Mouse (Mus musculus) hindbrain, embryonic 15.5 days (tissue): Measurements from ENCODE around the gene Setd3. TPM values are rescaled to one million over a fixed set of nuclear protein-coding genes. Genes with fewer than 3 reads are reported as not detected.
"Not testable (repeated sequence)": the region's sequence is repeated elsewhere in the genome, so short reads cannot be mapped to it uniquely, and the experiment has no call there.

Experiments used
- ATAC-seq: fragments of 200-750 bp; cut with Nextera tagmentation; 2 replicates; pipeline ENCODE4 v1.8.0; 2017; ENCODE audit warnings: low read depth, moderate number of reproducible peaks, moderate TSS enrichment; ENCODE audit not compliant: low FRiP score
- H3K27ac ChIP-seq: fragments of 300-500 bp; sonication (generic); replicated peaks from 2 replicates; pipeline ENCODE4 v1.5.1; 2015; ENCODE audit warnings: mild to moderate bottlenecking, inconsistent platforms
- H3K27me3 ChIP-seq: fragments of 300-500 bp; sonication (generic); 2 replicates; pipeline ENCODE4 v1.6.1; 2015; ENCODE audit warnings: control low read depth, inconsistent platforms
- H3K36me3 ChIP-seq: fragments of 300-500 bp; sonication (generic); 2 replicates; pipeline ENCODE4 v1.6.1; 2015; ENCODE audit warnings: control low read depth, inconsistent platforms
- H3K4me1 ChIP-seq: fragments of 300-500 bp; sonication (generic); replicated peaks from 2 replicates; pipeline ENCODE4 v1.6.1; 2015; ENCODE audit warnings: control low read depth, inconsistent platforms
- H3K4me2 ChIP-seq: fragments of 300-500 bp; sonication (generic); 2 replicates; pipeline ENCODE4 v1.6.1; 2015; ENCODE audit warnings: moderate library complexity, mild to moderate bottlenecking, inconsistent platforms
- H3K4me3 ChIP-seq: fragments of 300-500 bp; sonication (generic); 2 replicates; pipeline ENCODE4 v1.5.1; 2015; ENCODE audit warnings: mild to moderate bottlenecking, inconsistent platforms
- H3K9ac ChIP-seq: fragments of 300-500 bp; sonication (generic); 2 replicates; pipeline ENCODE4 v1.6.1; 2015; ENCODE audit warnings: inconsistent platforms
- H3K9me3 ChIP-seq: fragments of 300-500 bp; sonication (generic); 2 replicates; pipeline ENCODE4 v1.6.1; 2016; ENCODE audit warnings: control low read depth, inconsistent platforms
- WGBS: fragments of 180-500 bp; shearing (Covaris S2); methylation state at CpG from one replicate; pipeline ENCODE4 v1.1.7; 2015; 5-methylcytosine and 5-hydroxymethylcytosine counted together
- polyA plus RNA-seq: library from polyadenylated mRNA; unstranded; fragments of >200 nt; fragmentation: Nextera tagmentation; extraction: Ambion mirVana; gene quantifications from 2 replicates; pipeline ENCODE4 v1.2.1, GENCODE M21; 2015

The Setd3 gene
- polyA plus RNA-seq, 1 experiment from 2014 or later, result 95.9 TPM

- no peaks in the 10 kb centered on the region for H3K9me3 ChIP-seq
- H3K27me3 ChIP-seq, result no peaks in the 10 kb centered on the region
- H3K36me3 ChIP-seq, result peaks cover 21% of the 10 kb centered on the region
- H3K4me3 ChIP-seq, result no peak overlapping the region
- no peaks in the 10 kb centered on the region for H3K4me1 ChIP-seq
- WGBS, result 87% methylated on average over 8 of the region's 8 CpGs
- H3K27ac ChIP-seq, result no peak overlapping the region
- no peak overlapping the region for H3K9ac ChIP-seq
- no peak overlapping the region for H3K4me2 ChIP-seq
- ATAC-seq, result no peak
Observed at GRCm38 (mm10) chr12:108132450-108133070, 46.6 kb downstream of the Setd3 start.

- peak; percentile 77 for ATAC-seq
- no peaks in the 10 kb centered on the region for H3K9me3 ChIP-seq
- H3K4me3 ChIP-seq, result no peak overlapping the region
Observed at GRCm38 (mm10) chr12:108121288-108121687, 57.8 kb downstream of the Setd3 start.

GRCm38 (mm10) chr12:108120434-108120833, 58.7 kb downstream of the Setd3 start:
- H3K4me3 ChIP-seq, result no peak overlapping the region
- H3K9me3 ChIP-seq, result no peaks in the 10 kb centered on the region
- no peak overlapping the region; the same call in 1 of the 2 replicates for H3K9ac ChIP-seq
- H3K36me3 ChIP-seq, result no peaks in the 10 kb centered on the region
- H3K4me1 ChIP-seq, result peaks cover 16% of the 10 kb centered on the region
- no peaks in the 10 kb centered on the region for H3K27me3 ChIP-seq
- no peak overlapping the region for H3K4me2 ChIP-seq
- no peak overlapping the region for H3K27ac ChIP-seq
- 86% methylated on average over 6 of the region's 6 CpGs for WGBS
- ATAC-seq, result no peak

More at GRCm38 (mm10) chr12:108121288-108121687, 57.8 kb downstream of the Setd3 start:
- Histone ChIP-seq H3K27ac (no peak overlapping the region), H3K4me1 (peaks cover 16% of the 10 kb centered on the region), H3K9ac (no peak overlapping the region), H3K27me3 (no peaks in the 10 kb centered on the region), H3K4me2 (no peak overlapping the region), H3K36me3 (no peaks in the 10 kb centered on the region)
- WGBS, result 0% methylated on average over 2 of the region's 2 CpGs

- no peak overlapping the region for H3K27ac ChIP-seq
- 48% methylated on average over 9 of the region's 9 CpGs for WGBS
Observed at GRCm38 (mm10) chr12:108119930-108120329, 59.2 kb downstream of the Setd3 start.

DNA sequence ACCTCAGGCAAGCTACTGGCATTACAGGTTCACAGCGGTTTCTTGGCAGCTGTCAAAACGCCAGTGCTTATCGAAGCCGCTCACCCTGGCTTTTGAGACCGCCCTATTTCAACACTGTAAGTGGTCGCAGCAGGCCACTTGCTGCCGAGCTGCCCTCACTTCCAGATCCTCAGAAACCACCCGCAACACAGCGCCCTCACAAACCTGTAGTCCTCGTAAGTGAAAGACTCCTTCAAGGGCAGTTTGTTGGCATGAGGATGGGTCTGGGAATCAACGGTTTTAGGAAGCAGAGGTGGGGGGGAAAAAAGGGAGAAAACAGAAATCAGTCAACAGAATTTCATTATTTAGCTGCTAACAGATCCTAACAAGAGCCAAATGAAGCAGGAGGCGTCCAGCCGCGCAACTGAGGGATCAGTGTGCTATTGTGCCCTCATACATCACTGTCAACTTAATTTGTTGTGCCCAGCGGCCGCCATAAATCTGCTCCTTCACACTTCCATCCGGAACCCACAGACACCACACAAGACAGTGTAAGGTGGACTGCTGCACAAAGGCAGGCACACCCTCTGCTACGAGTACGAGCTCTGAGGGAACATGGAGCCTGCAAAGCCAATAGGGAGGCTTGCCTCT, 60.1 kb downstream of the Setd3 start:
- no peak overlapping the region for H3K9ac ChIP-seq
- H3K36me3 ChIP-seq, result no peaks in the 10 kb centered on the region
- ATAC-seq, result peak; percentile 56; the same call in 1 of the 2 replicates
- 15% methylated on average over 19 of the region's 19 CpGs for WGBS
- peaks cover 16% of the 10 kb centered on the region for H3K4me1 ChIP-seq
- no peaks in the 10 kb centered on the region for H3K9me3 ChIP-seq
- no peaks in the 10 kb centered on the region for H3K27me3 ChIP-seq
- H3K4me3 ChIP-seq, result no peak overlapping the region
- 0 out of 2 replicates have a peak overlapping the region, but pooled peaks have one; percentile 6 for H3K27ac ChIP-seq
- H3K4me2 ChIP-seq, result peak overlapping the region; percentile 43

More at GRCm38 (mm10) chr12:108119930-108120329, 59.2 kb downstream of the Setd3 start:
- no peaks in the 10 kb centered on the region for H3K27me3 ChIP-seq
- H3K9me3 ChIP-seq, result no peaks in the 10 kb centered on the region
- H3K36me3 ChIP-seq, result no peaks in the 10 kb centered on the region
- H3K4me3 ChIP-seq, result no peak overlapping the region
- no peak overlapping the region; the same call in 1 of the 2 replicates for H3K9ac ChIP-seq
- ATAC-seq, result no peak
- H3K4me1 ChIP-seq, result peaks cover 16% of the 10 kb centered on the region
- H3K4me2 ChIP-seq, result no peak overlapping the region

DNA sequence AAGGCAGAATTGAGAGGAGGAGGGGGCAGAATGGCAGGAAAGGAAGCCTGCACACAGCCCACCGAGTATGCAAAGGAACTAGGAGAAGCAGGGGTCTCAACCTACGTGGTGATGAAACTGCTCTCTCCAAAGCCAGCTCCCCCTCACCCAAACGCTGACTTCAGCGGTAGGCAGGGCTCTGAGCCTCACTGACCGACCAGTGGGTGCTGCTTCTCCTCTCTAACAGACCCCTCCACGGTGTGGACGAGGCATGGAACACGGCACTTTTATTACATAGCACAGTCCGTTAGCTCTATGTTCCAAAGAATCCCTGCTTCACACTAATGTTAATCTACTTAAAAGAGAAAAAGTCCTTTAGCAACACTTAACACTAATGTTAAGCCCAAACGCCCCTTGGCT, 60.6 kb downstream of the Setd3 start:
- H3K36me3 ChIP-seq, result no peaks in the 10 kb centered on the region
- H3K27me3 ChIP-seq, result no peaks in the 10 kb centered on the region
- 39% methylated on average over 10 of the region's 10 CpGs for WGBS
- peak overlapping the region; percentile 43 for H3K4me2 ChIP-seq
- ATAC-seq, result 0 out of 2 replicates have a peak, but pooled peaks have one; percentile 40
- H3K4me1 ChIP-seq, result peaks cover 16% of the 10 kb centered on the region
- H3K9ac ChIP-seq, result no peak overlapping the region
- no peaks in the 10 kb centered on the region for H3K9me3 ChIP-seq
- H3K4me3 ChIP-seq, result no peak overlapping the region
- H3K27ac ChIP-seq, result 0 out of 2 replicates have a peak overlapping the region, but pooled peaks have one; percentile 6

GRCm38 (mm10) chr12:108111191-108111590, 67.9 kb downstream of the Setd3 start:
- no peak for ATAC-seq
- Histone ChIP-seq H3K9ac (no peak overlapping the region), H3K4me2 (no peak overlapping the region), H3K27ac (no peak overlapping the region), H3K4me1 (no peaks in the 10 kb centered on the region), H3K4me3 (no peak overlapping the region), H3K36me3 (no peaks in the 10 kb centered on the region; the same call in 1 of the 2 replicates), H3K9me3 (no peaks in the 10 kb centered on the region), H3K27me3 (no peaks in the 10 kb centered on the region)
- WGBS, result 88% methylated on average over 12 of the region's 12 CpGs

DNA sequence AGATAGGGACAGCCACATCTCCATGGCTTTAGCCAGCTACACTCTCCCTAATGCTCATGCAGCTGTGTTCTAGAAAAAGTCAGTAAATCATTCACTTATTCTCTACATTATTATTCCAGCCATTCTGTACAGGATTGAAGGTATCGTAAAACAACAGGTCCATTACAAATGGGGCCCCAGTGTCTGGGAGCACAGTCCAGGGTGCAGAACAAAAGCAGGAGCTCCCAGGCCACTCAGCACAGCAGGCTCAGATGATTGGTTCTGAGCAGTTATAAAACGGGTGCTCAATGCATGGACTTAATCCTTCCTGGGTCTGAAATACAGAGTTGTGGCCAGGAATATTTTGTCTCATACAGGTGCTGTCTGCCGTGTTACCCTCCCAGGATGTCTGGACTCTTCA, 68.4 kb downstream of the Setd3 start:
- Histone ChIP-seq H3K27ac (no peak overlapping the region), H3K4me1 (no peaks in the 10 kb centered on the region), H3K36me3 (no peaks in the 10 kb centered on the region; the same call in 1 of the 2 replicates), H3K27me3 (no peaks in the 10 kb centered on the region), H3K9me3 (no peaks in the 10 kb centered on the region), H3K4me3 (no peak overlapping the region), H3K4me2 (no peak overlapping the region), H3K9ac (no peak overlapping the region)
- no peak for ATAC-seq
- WGBS, result 75% methylated on average over 3 of the region's 3 CpGs

- ATAC-seq, result no peak
- no peak overlapping the region for H3K4me2 ChIP-seq
- 80% methylated on average over 4 of the region's 4 CpGs for WGBS
- no peak overlapping the region for H3K9ac ChIP-seq
- no peak overlapping the region for H3K4me3 ChIP-seq
- no peaks in the 10 kb centered on the region for H3K9me3 ChIP-seq
- no peaks in the 10 kb centered on the region for H3K4me1 ChIP-seq
- no peaks in the 10 kb centered on the region for H3K27me3 ChIP-seq
- no peak overlapping the region for H3K27ac ChIP-seq
- no peaks in the 10 kb centered on the region; the same call in 1 of the 2 replicates for H3K36me3 ChIP-seq
Observed at GRCm38 (mm10) chr12:108109732-108110131, 69.4 kb downstream of the Setd3 start.

DNA sequence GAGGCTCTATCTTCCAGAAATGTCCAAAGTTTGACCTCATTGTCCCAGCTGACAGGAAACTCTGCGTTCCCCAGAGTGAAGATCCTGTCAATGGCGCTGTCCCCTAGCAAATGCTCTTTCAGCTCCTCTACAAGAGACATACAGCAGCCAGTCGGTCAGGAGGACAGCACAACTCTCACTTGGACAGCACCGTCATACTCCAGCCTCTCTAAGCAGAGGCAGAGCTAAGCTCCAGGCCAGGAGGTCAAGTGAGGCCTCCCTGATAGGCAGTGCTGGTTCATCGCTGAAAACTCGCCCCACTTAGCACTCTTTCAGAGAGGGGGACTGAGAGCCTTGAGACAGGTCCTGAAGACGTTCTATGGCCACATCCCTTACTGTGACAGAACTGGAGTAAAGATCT, 70.5 kb downstream of the Setd3 start:
- not testable (repeated sequence) for H3K9me3 ChIP-seq, H3K27ac ChIP-seq, H3K4me3 ChIP-seq, H3K9ac ChIP-seq, H3K4me2 ChIP-seq, H3K36me3 ChIP-seq, H3K27me3 ChIP-seq, H3K4me1 ChIP-seq, ATAC-seq
- 85% methylated on average over 7 of the region's 7 CpGs for WGBS

DNA sequence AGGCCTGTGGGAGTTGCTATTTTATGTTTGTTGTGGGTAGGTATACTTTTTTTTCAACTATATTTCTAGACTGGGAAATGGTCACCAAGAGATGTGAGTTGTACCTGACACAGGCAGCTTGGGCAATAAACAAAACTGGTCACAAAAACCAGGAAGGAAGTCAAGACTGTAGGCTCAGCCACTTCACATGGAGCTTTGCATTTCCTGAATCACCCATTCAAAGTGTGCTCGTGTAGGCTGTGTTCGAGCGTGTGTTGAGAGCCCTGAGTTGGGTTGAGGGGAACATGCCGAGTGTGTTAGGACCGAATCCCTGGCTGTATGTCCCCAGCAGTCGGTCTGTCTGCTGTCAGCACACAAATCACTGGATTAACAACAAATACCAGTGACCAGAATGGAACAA, 75.8 kb downstream of the Setd3 start:
- WGBS, result 80% methylated on average over 6 of the region's 6 CpGs
- no peak overlapping the region for H3K4me2 ChIP-seq
- no peaks in the 10 kb centered on the region for H3K36me3 ChIP-seq
- no peak overlapping the region for H3K9ac ChIP-seq
- no peak overlapping the region for H3K27ac ChIP-seq
- no peaks in the 10 kb centered on the region for H3K9me3 ChIP-seq
- no peak for ATAC-seq
- no peaks in the 10 kb centered on the region for H3K27me3 ChIP-seq
- H3K4me1 ChIP-seq, result 0 out of 2 replicates have a peak, but pooled peaks cover 2% of the 10 kb centered on the region
- H3K4me3 ChIP-seq, result no peak overlapping the region

DNA sequence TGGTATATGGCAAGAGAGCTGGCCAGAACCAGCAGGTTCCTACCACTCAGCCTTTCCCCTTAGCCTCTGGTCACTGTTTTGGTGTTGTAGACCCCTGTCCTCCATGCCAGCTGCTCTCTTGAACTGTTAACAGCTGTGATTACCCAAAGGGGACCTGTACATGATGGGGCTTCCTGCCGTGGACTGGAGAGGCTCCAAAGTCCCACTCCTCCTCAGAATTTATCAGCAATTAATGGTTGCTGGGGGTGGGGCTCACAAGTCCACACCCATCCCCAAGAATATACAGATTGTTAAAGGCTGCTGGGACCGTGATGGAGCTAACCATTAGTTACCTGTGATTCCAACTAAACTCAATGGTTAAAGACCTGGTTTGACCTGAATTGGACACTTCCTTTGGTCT, 77.0 kb downstream of the Setd3 start:
- Histone ChIP-seq H3K9ac (no peak overlapping the region), H3K36me3 (no peaks in the 10 kb centered on the region), H3K4me3 (no peak overlapping the region), H3K27ac (no peak overlapping the region), H3K27me3 (no peaks in the 10 kb centered on the region), H3K4me1 (0 out of 2 replicates have a peak, but pooled peaks cover 5% of the 10 kb centered on the region), H3K4me2 (no peak overlapping the region), H3K9me3 (no peaks in the 10 kb centered on the region)
- 74% methylated on average over 2 of the region's 2 CpGs for WGBS
- no peak for ATAC-seq
